Mouse (Mus musculus) CH12.LX (cell line): ENCODE measurements at regions not wholly inside any gene's neighbourhood (a gene's known extent, or its start where the extent isn't known, plus 50 kb on each side); places are given as distances from the start of the nearest gene placed in this dataset.

ENCODE experiments used
- CHD1 ChIP-seq: IDR thresholded peaks from 2 replicates; pipeline ENCODE4 v1.6.1; 2012; ENCODE audit warnings: low read depth, low read length, improper control_type of control experiment, inconsistent platforms
- CHD2 ChIP-seq: IDR thresholded peaks from 2 replicates; pipeline ENCODE4 v1.6.1; 2011; ENCODE audit warnings: low read length, improper control_type of control experiment
- CTCF ChIP-seq, 2 experiments: IDR thresholded peaks in 1 of 2; conservative IDR thresholded peaks in 1 of 2; 2 replicates each; pipeline ENCODE4 v1.5.1; 2011 to 2012; ENCODE audit warnings: low read depth in 2 of 2, low read length in 2 of 2, improper control_type of control experiment in 1 of 2, inconsistent platforms in 1 of 2, mild to moderate bottlenecking in 1 of 2, moderate library complexity in 1 of 2
- ELF1 ChIP-seq: IDR thresholded peaks from 2 replicates; pipeline ENCODE4 v1.6.1; 2014; ENCODE audit warnings: low read depth, mild to moderate bottlenecking, inconsistent platforms, low read length, improper control_type of control experiment
- MAFK ChIP-seq: IDR thresholded peaks from 2 replicates; pipeline ENCODE4 v1.6.1; 2011; ENCODE audit warnings: low read length, improper control_type of control experiment; ENCODE audit not compliant: insufficient replicate concordance
- MEF2A ChIP-seq: IDR thresholded peaks from 2 replicates; pipeline ENCODE4 v1.6.1; 2014; ENCODE audit warnings: low read depth, mild to moderate bottlenecking, inconsistent platforms, low read length, improper control_type of control experiment, borderline replicate concordance
- PAX5 ChIP-seq: IDR thresholded peaks from 2 replicates; pipeline ENCODE4 v1.6.1; 2012; ENCODE audit warnings: low read length, inconsistent platforms, mixed read lengths
- SIN3A ChIP-seq: IDR thresholded peaks from 2 replicates; pipeline ENCODE4 v1.6.1; 2012; ENCODE audit warnings: low read length, improper control_type of control experiment, inconsistent platforms

DNA sequence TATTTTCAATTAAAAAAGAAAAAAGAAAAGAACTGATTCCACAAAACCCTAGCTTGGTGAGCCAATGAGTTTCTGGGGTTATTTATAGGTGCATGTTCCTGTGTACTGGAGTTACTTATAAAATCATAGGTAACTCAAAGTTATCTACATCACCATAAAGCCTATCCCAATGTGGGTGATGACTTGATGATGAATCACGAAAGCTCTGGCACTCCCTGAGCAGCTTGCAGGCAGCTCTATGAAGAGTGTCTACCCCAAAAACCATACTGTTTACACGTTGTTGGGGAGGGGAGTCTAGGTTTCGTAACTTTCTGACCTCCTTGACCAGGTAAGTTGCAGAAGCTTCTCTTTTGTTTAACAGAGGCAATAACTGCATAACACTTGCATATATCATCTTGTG is 123.7 kb upstream of the Mettl15 start:
- TF ChIP-seq MAFK (no peak), ELF1 (no peak), CHD2 (no peak), MEF2A (no peak), PAX5 (no peak), CTCF (conservative IDR thresholded peaks at IDR 0.05 in 1 of 2, IDR thresholded peaks at IDR 0.05 in 1 of 2; ENCODE audit: low read depth in 2 of 2, low read length in 2 of 2) (no peak), SIN3A (no peak), CHD1 (no peak)
